Mouse (Mus musculus) myocyte (in vitro differentiated cells): ENCODE results near the gene Rasal1.

Experiments
- CEBPB ChIP-seq: IDR thresholded peaks from 2 replicates; pipeline ENCODE4 v1.6.1; 2011; ENCODE audit warnings: mild to moderate bottlenecking, moderate library complexity; ENCODE audit not compliant: poor library complexity, insufficient read depth, severe bottlenecking
- MAX ChIP-seq: IDR thresholded peaks from one replicate; pipeline ENCODE4 v1.6.1; 2011; ENCODE audit warnings: low read depth, mild to moderate bottlenecking, control low read depth
- MYOD1 ChIP-seq, 3 experiments: IDR thresholded peaks; one replicate each; pipeline ENCODE4 v1.6.1; 2011; ENCODE audit warnings: control low read depth in 2 of 3, low read depth in 2 of 3, mild to moderate bottlenecking in 2 of 3, moderate library complexity in 1 of 3; ENCODE audit not compliant: insufficient read length in 2 of 3, control insufficient read depth in 1 of 3
- MYOG ChIP-seq, 3 experiments: IDR thresholded peaks; one replicate each; pipeline ENCODE4 v1.6.1; 2011; ENCODE audit warnings: control low read depth in 2 of 3, low read depth in 2 of 3, mild to moderate bottlenecking in 2 of 3; ENCODE audit not compliant: insufficient read length in 2 of 3, control insufficient read depth in 1 of 3, insufficient read depth in 1 of 3
- POLR2A ChIP-seq: IDR thresholded peaks from one replicate; pipeline ENCODE4 v1.6.1; 2011; ENCODE audit warnings: low read depth, mild to moderate bottlenecking, control low read depth, moderate library complexity; ENCODE audit not compliant: insufficient read length
- POLR2AphosphoS2 ChIP-seq: IDR thresholded peaks from one replicate; pipeline ENCODE4 v1.6.1; 2011; ENCODE audit warnings: low read depth, control low read depth; ENCODE audit not compliant: insufficient read length
- SRF ChIP-seq: IDR thresholded peaks from one replicate; pipeline ENCODE4 v1.6.1; 2011; ENCODE audit warnings: low read depth; ENCODE audit not compliant: control insufficient read depth, insufficient read length
- TCF12 ChIP-seq: IDR thresholded peaks from one replicate; pipeline ENCODE4 v1.6.1; 2011; ENCODE audit warnings: mild to moderate bottlenecking, control low read depth; ENCODE audit not compliant: poor library complexity, insufficient read depth, severe bottlenecking
- USF1 ChIP-seq: IDR thresholded peaks from one replicate; pipeline ENCODE4 v1.6.1; 2011; ENCODE audit warnings: low read depth, mild to moderate bottlenecking, control low read depth, moderate library complexity

GRCm38 (mm10) chr5:120627515-120628300, 20.9 kb upstream of the Rasal1 start:
- TF ChIP-seq POLR2A (no peak), USF1 (no peak), CEBPB (no peak), MAX (no peak), MYOG (IDR thresholded peaks at IDR 0.05; ENCODE audit: control insufficient read depth in 1 of 3, insufficient read depth in 1 of 3, insufficient read length in 2 of 3, low read depth in 2 of 3) (peak in 1 of 3 experiments; percentile 58), POLR2AphosphoS2 (no peak), SRF (no peak), TCF12 (no peak), MYOD1 (IDR thresholded peaks at IDR 0.05; ENCODE audit: control insufficient read depth in 1 of 3, insufficient read length in 2 of 3, low read depth in 2 of 3) (peak in 2 of 3 experiments; percentile 57 to 82)
